Mouse (Mus musculus): Measurements from ENCODE around the gene Zfp458. TPM values are rescaled to one million over a fixed set of nuclear protein-coding genes. Genes with fewer than 3 reads are reported as not detected.
"Not testable (repeated sequence)": the region's sequence is repeated elsewhere in the genome, so short reads cannot be mapped to it uniquely, and the experiment has no call there.

Gene Zfp458
- 1 to 10 TPM; 1.0 to 1.5 TPM for total RNA-seq (2021)
- long read RNA-seq, experiment 1, full-length matches to known transcripts: 1 of 1 reads
- long read RNA-seq, experiment 1, partial matches to known transcripts: 0 of 1 reads
- long read RNA-seq, experiment 1, other reads (novel, unspliced or antisense): 0 of 1 reads
- long read RNA-seq, experiment 2: 0 reads

- no peak for DNase-seq (ENCODE audit: low spot score)
Observed at GRCm38 (mm10) chr13:67278314-67278713, at the start of gene Zfp458. Zfp458 (minus strand) TSS chr13:67278466.

DNA sequence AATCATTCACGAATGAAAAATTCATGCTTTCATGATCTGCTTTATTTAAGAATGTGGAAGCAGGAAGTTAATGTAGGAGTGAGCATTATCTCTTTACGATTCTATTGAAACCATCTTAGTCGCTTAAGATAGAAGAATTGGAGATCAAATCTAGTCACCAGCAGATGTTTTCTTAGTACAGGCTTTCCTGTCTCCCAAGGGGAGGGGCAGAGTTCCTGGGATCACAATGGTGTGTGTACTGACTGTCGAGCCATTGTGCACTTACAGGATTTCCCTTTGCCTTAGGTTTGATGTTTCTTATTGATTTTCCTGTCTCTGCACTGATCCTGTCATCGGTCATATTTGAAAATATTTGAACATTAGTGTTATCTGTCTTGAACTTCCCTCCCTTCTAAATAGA, 28.5 kb upstream of the Zfp458 start:
- no peak for DNase-seq (ENCODE audit: low spot score)

DNA sequence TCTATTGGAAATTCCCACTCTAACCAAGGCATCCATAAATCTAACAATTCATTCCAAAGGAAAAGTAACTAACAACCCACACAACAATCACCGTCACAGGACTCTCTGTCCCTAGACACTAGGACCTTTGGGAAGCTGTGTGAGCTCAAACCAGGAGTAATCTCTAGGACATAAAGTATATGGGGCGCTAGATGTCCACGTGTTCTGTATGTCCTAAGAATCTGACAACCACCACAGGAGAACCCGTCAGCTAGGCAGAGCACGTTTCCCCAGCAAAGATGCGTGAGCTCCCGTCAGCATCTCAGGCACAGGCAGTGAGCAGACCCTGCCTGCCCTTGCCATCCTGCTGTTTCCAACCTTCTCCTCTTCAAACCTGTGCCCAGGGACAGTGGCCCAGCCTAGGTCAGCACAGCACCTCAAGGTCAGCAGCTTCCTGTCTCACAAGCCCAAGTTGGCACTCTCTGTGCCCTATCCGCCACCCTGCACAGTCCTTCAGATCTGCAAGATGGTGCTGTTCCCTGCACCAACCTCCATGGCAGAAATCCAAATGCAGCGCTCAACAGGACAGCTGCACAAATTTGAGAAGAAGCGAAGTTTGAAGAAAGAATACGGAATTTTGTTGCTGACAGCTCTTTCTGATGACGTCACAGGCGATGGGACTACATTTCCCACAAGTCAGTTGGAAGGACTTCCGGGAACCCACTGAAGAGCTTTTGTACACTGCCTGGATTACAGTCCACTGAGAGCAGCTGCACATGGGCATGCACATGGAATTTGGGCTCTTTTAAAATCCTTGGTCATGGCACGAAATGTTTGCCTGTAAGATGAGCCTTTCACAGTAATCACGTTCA, 27.8 kb upstream of the Zfp458 start, which contains the start of gene Zfp457:
TSS of gene Zfp457 (minus strand) at position 664 of the 851 bp plus-strand sequence.
- peak; percentile 94 for DNase-seq (ENCODE audit: low spot score)

GRCm38 (mm10) chr13:67269383-67270065, 8.7 kb downstream of the Zfp458 start:
- not testable (repeated sequence) for DNase-seq (ENCODE audit: low spot score)

- DNase-seq (ENCODE audit: low spot score): peak; percentile 85
Observed at GRCm38 (mm10) chr13:67268568-67269369, 9.5 kb downstream of the Zfp458 start.

- DNase-seq (ENCODE audit: low spot score): no peak
Observed at GRCm38 (mm10) chr13:67214015-67214607, 64.2 kb downstream of the Zfp458 start.

Other genes with a start within 250 kb of the Zfp458 start
- gene Zfp712, start 217.3 kb downstream of the Zfp458 start, total RNA-seq (2021): 1 to 10 TPM in 1 of 2 experiments, under 1 TPM in 1; 0.78 to 1.1 TPM
- 1 to 10 TPM in 1 of 2 experiments, under 1 TPM in 1; 1.00 to 1.2 TPM for gene Zfp708, start 180.5 kb downstream of the Zfp458 start, total RNA-seq (2021)
- gene Gm28557, start 169.9 kb downstream of the Zfp458 start, total RNA-seq (2021): 1 to 10 TPM; 2.4 to 3.0 TPM
- gene Rslcan18, start 162.2 kb downstream of the Zfp458 start, total RNA-seq (2021): under 1 TPM; 0.55 to 0.57 TPM
- 1 to 10 TPM; 5.7 to 7.4 TPM for gene Zfp759, start 156.8 kb downstream of the Zfp458 start, total RNA-seq (2021)
- gene Rsl1, start 105.3 kb downstream of the Zfp458 start, total RNA-seq (2021): 1 to 10 TPM; 1.5 to 1.6 TPM
- under 1 TPM; 0.43 to 0.57 TPM for gene Zfp455, start 84.0 kb downstream of the Zfp458 start, total RNA-seq (2021)
- gene Zfp457, start 28.0 kb upstream of the Zfp458 start, total RNA-seq (2021): 1 to 10 TPM; 5.1 to 5.4 TPM
- gene Zfp595, start 54.1 kb upstream of the Zfp458 start, total RNA-seq (2021): 1 to 10 TPM; 1.6 to 2.0 TPM
- under 1 TPM; 0.78 to 0.93 TPM for gene Gm28044, start 82.1 kb upstream of the Zfp458 start, total RNA-seq (2021)
- under 1 TPM; 0.71 to 0.73 TPM for gene Zfp953, start 82.1 kb upstream of the Zfp458 start, total RNA-seq (2021)
- under 1 TPM in 1 of 2 experiments, not detected in 1; 0.47 TPM for gene Gm28041, start 97.3 kb upstream of the Zfp458 start, total RNA-seq (2021)
- under 1 TPM; 0.14 to 0.34 TPM for gene Zfp456, start 97.3 kb upstream of the Zfp458 start, total RNA-seq (2021)
- gene Zfp429, start 121.4 kb upstream of the Zfp458 start, total RNA-seq (2021): 1 to 10 TPM; 1.6 to 2.0 TPM
- gene Zfp459, start 143.0 kb upstream of the Zfp458 start, total RNA-seq (2021): under 1 TPM; 0.27 to 0.81 TPM
- 1 to 10 TPM; 6.6 to 8.0 TPM for gene Zfp874a, start 173.2 kb upstream of the Zfp458 start, total RNA-seq (2021)
- 10 to 100 TPM; 14.2 to 19.2 TPM for gene Zfp874b, start 205.8 kb upstream of the Zfp458 start, total RNA-seq (2021)
- gene Zfp58, start 222.1 kb upstream of the Zfp458 start, total RNA-seq (2021): 1 to 10 TPM; 3.4 to 4.2 TPM
- gene Gm26965, start 247.7 kb upstream of the Zfp458 start, total RNA-seq (2021): not detected
- gene Zfp87, start 247.7 kb upstream of the Zfp458 start, total RNA-seq (2021): 1 to 10 TPM; 3.0 to 3.8 TPM